Mouse (Mus musculus): ENCODE measurements at regions not wholly inside any gene's neighbourhood (a gene's known extent, or its start where the extent isn't known, plus 50 kb on each side); places are given as distances from the start of the nearest gene placed in this dataset.

GRCm38 (mm10) chr4:45682746-45683145 is 116.1 kb upstream of the Aldh1b1 start:
- ATAC-seq (ENCODE audit: low FRiP score) (no peak), DNase-seq (ENCODE audit: low spot score) (no peak)
- Histone ChIP-seq H3K27me3 (ENCODE audit: insufficient read depth, low read length) (no peaks in the 10 kb centered on the region), H3K9me3 (ENCODE audit: low read length) (no peaks in the 10 kb centered on the region), H3K36me3 (ENCODE audit: insufficient read depth, low read length) (no peaks in the 10 kb centered on the region), H3K4me2 (ENCODE audit: low read depth, low read length, poor library complexity, severe bottlenecking) (no peak overlapping the region), H3K27ac (ENCODE audit: low read depth, low read length) (no peak overlapping the region), H3K4me1 (ENCODE audit: insufficient read depth, low read length) (no peaks in the 10 kb centered on the region), H3K9ac (replicated peaks; ENCODE audit: low read length, poor library complexity, severe bottlenecking) (no peak overlapping the region), H3K4me3 (ENCODE audit: low read depth, low read length) (no peak overlapping the region)
- no peak for TF ChIP-seq CTCF (IDR thresholded peaks at IDR 0.05)
- 89% methylated on average over 8 of the region's 8 CpGs for WGBS

- Histone ChIP-seq H3K4me3 (ENCODE audit: low read depth, low read length) (no peak overlapping the region), H3K36me3 (ENCODE audit: insufficient read depth, low read length) (no peaks in the 10 kb centered on the region), H3K9ac (replicated peaks; ENCODE audit: low read length, poor library complexity, severe bottlenecking) (no peak overlapping the region), H3K4me2 (ENCODE audit: low read depth, low read length, poor library complexity, severe bottlenecking) (no peak overlapping the region), H3K4me1 (ENCODE audit: insufficient read depth, low read length) (peaks cover 7% of the 10 kb centered on the region; the same call in 1 of the 2 replicates), H3K27me3 (ENCODE audit: insufficient read depth, low read length) (no peaks in the 10 kb centered on the region), H3K9me3 (ENCODE audit: low read length) (no peaks in the 10 kb centered on the region), H3K27ac (ENCODE audit: low read depth, low read length) (no peak overlapping the region)
- WGBS, result 79% methylated on average over 6 of the region's 6 CpGs
- DNase-seq (ENCODE audit: low spot score) (no peak), ATAC-seq (ENCODE audit: low FRiP score) (no peak)
- peak; percentile 27; the same call in 1 of the 2 replicates for TF ChIP-seq CTCF (IDR thresholded peaks at IDR 0.05)
Observed at GRCm38 (mm10) chr4:45676137-45676536, 122.7 kb upstream of the Aldh1b1 start.

- no peak for TF ChIP-seq CTCF (IDR thresholded peaks at IDR 0.05)
- no peak overlapping the region for H3K4me3 ChIP-seq (ENCODE audit: low read depth, low read length)
- H3K9me3 ChIP-seq (ENCODE audit: low read length), result no peaks in the 10 kb centered on the region
- H3K4me1 ChIP-seq (ENCODE audit: insufficient read depth, low read length), result peaks cover 7% of the 10 kb centered on the region; the same call in 1 of the 2 replicates
- H3K4me2 ChIP-seq (ENCODE audit: low read depth, low read length, poor library complexity, severe bottlenecking), result no peak overlapping the region
- H3K27me3 ChIP-seq (ENCODE audit: insufficient read depth, low read length), result no peaks in the 10 kb centered on the region
- no peak for ATAC-seq (ENCODE audit: low FRiP score)
- no peak overlapping the region for H3K9ac ChIP-seq (replicated peaks; ENCODE audit: low read length, poor library complexity, severe bottlenecking)
- H3K27ac ChIP-seq (ENCODE audit: low read depth, low read length), result no peak overlapping the region
- no peaks in the 10 kb centered on the region for H3K36me3 ChIP-seq (ENCODE audit: insufficient read depth, low read length)
- WGBS, result 90% methylated on average over 10 of the region's 10 CpGs
- DNase-seq (ENCODE audit: low spot score), result no peak
Observed at GRCm38 (mm10) chr4:45674291-45674690, 124.5 kb upstream of the Aldh1b1 start.

GRCm38 (mm10) chr4:45673081-45673819 is 125.6 kb upstream of the Aldh1b1 start:
- no peaks in the 10 kb centered on the region for H3K9me3 ChIP-seq (ENCODE audit: low read length)
- WGBS, result 47% methylated on average over 16 of the region's 16 CpGs
- H3K4me2 ChIP-seq (ENCODE audit: low read depth, low read length, poor library complexity, severe bottlenecking), result no peak overlapping the region
- TF ChIP-seq CTCF (IDR thresholded peaks at IDR 0.05), result no peak
- no peak overlapping the region for H3K27ac ChIP-seq (ENCODE audit: low read depth, low read length)
- no peak overlapping the region for H3K9ac ChIP-seq (replicated peaks; ENCODE audit: low read length, poor library complexity, severe bottlenecking)
- H3K36me3 ChIP-seq (ENCODE audit: insufficient read depth, low read length), result no peaks in the 10 kb centered on the region
- H3K4me3 ChIP-seq (ENCODE audit: low read depth, low read length), result no peak overlapping the region
- no peaks in the 10 kb centered on the region for H3K27me3 ChIP-seq (ENCODE audit: insufficient read depth, low read length)
- H3K4me1 ChIP-seq (ENCODE audit: insufficient read depth, low read length), result peaks cover 7% of the 10 kb centered on the region; the same call in 1 of the 2 replicates
- ATAC-seq (ENCODE audit: low FRiP score) (peak; percentile 38; the same call in 1 of the 2 replicates), DNase-seq (ENCODE audit: low spot score) (no peak)

- H3K36me3 ChIP-seq (ENCODE audit: insufficient read depth, low read length), result no peaks in the 10 kb centered on the region
- TF ChIP-seq CTCF (IDR thresholded peaks at IDR 0.05), result no peak
- H3K4me3 ChIP-seq (ENCODE audit: low read depth, low read length), result no peak overlapping the region
- no peak overlapping the region; the same call in 1 of the 2 replicates for H3K27ac ChIP-seq (ENCODE audit: low read depth, low read length)
- H3K4me2 ChIP-seq (ENCODE audit: low read depth, low read length, poor library complexity, severe bottlenecking), result no peak overlapping the region
- ATAC-seq (ENCODE audit: low FRiP score), result no peak
- H3K9ac ChIP-seq (replicated peaks; ENCODE audit: low read length, poor library complexity, severe bottlenecking), result no peak overlapping the region
- H3K9me3 ChIP-seq (ENCODE audit: low read length), result no peaks in the 10 kb centered on the region
- 33% methylated on average over 16 of the region's 16 CpGs for WGBS
- peaks cover 7% of the 10 kb centered on the region; the same call in 1 of the 2 replicates for H3K4me1 ChIP-seq (ENCODE audit: insufficient read depth, low read length)
- H3K27me3 ChIP-seq (ENCODE audit: insufficient read depth, low read length), result no peaks in the 10 kb centered on the region
- DNase-seq (ENCODE audit: low spot score), result peak; percentile 35
Observed at GRCm38 (mm10) chr4:45672262-45673076, 126.4 kb upstream of the Aldh1b1 start.

- H3K9ac ChIP-seq (replicated peaks; ENCODE audit: low read length, poor library complexity, severe bottlenecking), result no peak overlapping the region
- no peak overlapping the region for H3K4me2 ChIP-seq (ENCODE audit: low read depth, low read length, poor library complexity, severe bottlenecking)
- H3K27me3 ChIP-seq (ENCODE audit: insufficient read depth, low read length), result no peaks in the 10 kb centered on the region
- no peak for ATAC-seq (ENCODE audit: low FRiP score)
- 87% methylated on average over 8 of the region's 8 CpGs for WGBS
- no peaks in the 10 kb centered on the region for H3K36me3 ChIP-seq (ENCODE audit: insufficient read depth, low read length)
- TF ChIP-seq CTCF (IDR thresholded peaks at IDR 0.05), result no peak
- no peaks in the 10 kb centered on the region for H3K9me3 ChIP-seq (ENCODE audit: low read length)
- no peak overlapping the region for H3K4me3 ChIP-seq (ENCODE audit: low read depth, low read length)
- no peak overlapping the region for H3K27ac ChIP-seq (ENCODE audit: low read depth, low read length)
- no peak for DNase-seq (ENCODE audit: low spot score)
- H3K4me1 ChIP-seq (ENCODE audit: insufficient read depth, low read length), result no peaks in the 10 kb centered on the region
Observed at GRCm38 (mm10) chr4:45664372-45664771, 132.1 kb upstream of the Shb start.

All from midbrain, postnatal 0 days (tissue).